Mouse (Mus musculus): ENCODE results near the gene Uba3. TPM values are rescaled to one million over a fixed set of nuclear protein-coding genes. Genes with fewer than 3 reads are reported as not detected.

The Uba3 gene
- polyA plus RNA-seq, 1 experiment from 2014 or later, result 112 TPM

DNA sequence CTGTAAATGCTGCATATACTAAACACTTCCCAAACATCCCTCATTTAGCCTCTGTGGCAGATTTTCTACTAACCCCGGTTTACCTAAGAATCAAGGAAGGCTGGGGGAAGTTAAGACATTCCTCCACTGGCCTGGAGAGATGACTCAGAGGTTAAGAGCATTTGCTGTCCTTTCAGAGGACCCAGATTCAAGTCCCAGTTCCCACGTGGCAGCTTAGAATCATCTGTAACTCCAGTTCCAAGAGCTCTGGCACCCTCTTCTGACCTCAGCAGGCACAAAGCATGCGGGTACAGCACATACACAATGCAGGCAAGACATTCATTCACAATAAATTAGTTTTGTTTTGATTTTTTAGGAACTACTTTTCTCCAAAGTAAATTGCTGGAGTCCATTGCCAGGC lies 3.8 kb upstream of the Uba3 start:
- Histone ChIP-seq H3K4me1 (ENCODE audit: control insufficient read depth, insufficient read depth, low read length) (no peaks in the 10 kb centered on the region), H3K27me3 (ENCODE audit: control insufficient read depth, insufficient read depth, low read length) (no peaks in the 10 kb centered on the region), H3K4me3 (ENCODE audit: low read depth, low read length) (no peak overlapping the region), H3K36me3 (replicated peaks; ENCODE audit: control insufficient read depth, insufficient read depth, low read depth, low read length) (no peaks in the 10 kb centered on the region), H3K9me3 (replicated peaks; ENCODE audit: control insufficient read depth, low read length) (no peaks in the 10 kb centered on the region), H3K9ac (replicated peaks; ENCODE audit: low read length) (no peak overlapping the region), H3K4me2 (ENCODE audit: low read depth, low read length) (no peak overlapping the region), H3K27ac (replicated peaks; ENCODE audit: low read depth, low read length) (no peak overlapping the region)
- 47% methylated on average over 3 of the region's 3 CpGs for WGBS
- ATAC-seq (replicated peaks; ENCODE audit: insufficient number of reproducible peaks, low FRiP score, low TSS enrichment, low read depth) (no peak), DNase-seq (ENCODE audit: low spot score) (no peak)

DNA sequence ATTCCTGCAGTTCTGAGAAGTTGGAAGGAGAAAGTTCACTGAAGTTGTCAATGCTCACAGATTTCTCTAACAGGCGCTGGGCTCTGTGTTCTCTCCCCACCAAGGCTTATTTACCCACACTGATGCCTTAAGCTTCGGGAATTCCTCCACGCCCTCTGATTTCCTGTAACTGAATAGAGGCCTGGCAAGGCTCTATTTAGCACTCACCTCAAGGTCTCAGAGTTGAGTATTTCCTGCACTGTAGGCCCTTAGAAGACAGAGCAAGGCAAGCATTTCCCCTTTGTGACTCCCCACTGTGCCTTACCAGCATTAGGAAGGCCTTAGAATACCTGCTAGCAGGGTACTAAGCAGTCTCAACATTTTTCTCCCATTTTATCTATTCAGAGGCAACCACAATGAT lies 3.0 kb upstream of the Uba3 start:
- H3K27ac ChIP-seq (replicated peaks; ENCODE audit: low read depth, low read length), result no peak overlapping the region
- 22% methylated on average over 3 of the region's 3 CpGs for WGBS

DNA sequence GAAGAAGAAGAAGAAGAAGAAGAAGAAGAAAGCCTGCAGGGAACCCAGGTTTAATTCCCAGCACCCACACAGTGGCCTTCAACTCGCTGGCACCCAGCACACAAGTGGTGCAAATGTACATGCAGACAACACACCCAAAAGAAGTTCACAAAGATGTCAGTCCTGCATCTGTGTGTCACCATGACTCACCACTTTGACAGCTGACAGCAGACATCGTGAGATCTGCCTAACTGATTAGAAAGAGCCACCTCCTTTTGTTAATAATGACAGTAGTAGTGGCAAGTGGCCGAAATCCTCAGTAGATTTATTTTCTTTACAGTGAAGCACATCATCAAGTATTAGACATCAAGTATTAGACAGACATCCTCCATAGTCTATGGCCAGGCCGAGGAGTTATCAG lies 1.6 kb upstream of the Uba3 start:
- 84% methylated on average over 4 of the region's 4 CpGs for WGBS
- Histone ChIP-seq H3K36me3 (replicated peaks; ENCODE audit: control insufficient read depth, insufficient read depth, low read depth, low read length) (no peaks in the 10 kb centered on the region), H3K4me2 (ENCODE audit: low read depth, low read length) (no peak overlapping the region), H3K9ac (replicated peaks; ENCODE audit: low read length) (no peak overlapping the region), H3K4me1 (ENCODE audit: control insufficient read depth, insufficient read depth, low read length) (no peaks in the 10 kb centered on the region), H3K4me3 (ENCODE audit: low read depth, low read length) (no peak overlapping the region), H3K27me3 (ENCODE audit: control insufficient read depth, insufficient read depth, low read length) (no peaks in the 10 kb centered on the region), H3K9me3 (replicated peaks; ENCODE audit: control insufficient read depth, low read length) (no peaks in the 10 kb centered on the region), H3K27ac (replicated peaks; ENCODE audit: low read depth, low read length) (no peak overlapping the region)
- no peak for ATAC-seq (replicated peaks; ENCODE audit: insufficient number of reproducible peaks, low FRiP score, low TSS enrichment, low read depth)
- no peak for DNase-seq (ENCODE audit: low spot score)

More for the DNA sequence above, 3.0 kb upstream of the Uba3 start:
- ATAC-seq (replicated peaks; ENCODE audit: insufficient number of reproducible peaks, low FRiP score, low TSS enrichment, low read depth), result no peak
- no peak for DNase-seq (ENCODE audit: low spot score)
- H3K27me3 ChIP-seq (ENCODE audit: control insufficient read depth, insufficient read depth, low read length), result no peaks in the 10 kb centered on the region
- H3K4me1 ChIP-seq (ENCODE audit: control insufficient read depth, insufficient read depth, low read length), result no peaks in the 10 kb centered on the region
- H3K4me2 ChIP-seq (ENCODE audit: low read depth, low read length), result no peak overlapping the region
- H3K36me3 ChIP-seq (replicated peaks; ENCODE audit: control insufficient read depth, insufficient read depth, low read depth, low read length), result no peaks in the 10 kb centered on the region
- no peak overlapping the region for H3K9ac ChIP-seq (replicated peaks; ENCODE audit: low read length)
- H3K4me3 ChIP-seq (ENCODE audit: low read depth, low read length), result no peak overlapping the region
- H3K9me3 ChIP-seq (replicated peaks; ENCODE audit: control insufficient read depth, low read length), result no peaks in the 10 kb centered on the region

DNA sequence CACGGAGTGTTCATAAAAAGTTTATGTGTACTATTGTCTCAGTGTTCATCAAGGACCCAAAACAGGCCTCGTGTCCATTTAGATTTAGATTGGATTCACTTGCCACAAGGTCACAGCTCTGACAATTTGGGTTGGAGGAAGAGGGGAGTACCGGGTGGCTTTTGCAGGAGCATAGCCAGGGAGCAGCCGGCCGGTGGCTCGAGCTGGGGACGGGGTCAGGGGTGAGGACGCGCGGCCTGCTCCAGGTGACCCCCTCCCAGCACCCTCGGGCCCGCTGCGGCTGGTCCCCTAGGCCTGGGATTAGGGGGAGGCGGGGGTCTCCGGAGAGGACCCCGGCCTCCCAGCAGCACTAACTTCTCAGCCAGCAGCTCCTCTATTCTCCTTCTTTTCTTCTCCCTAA lies 495 bp downstream of the Uba3 start:
- Histone ChIP-seq H3K36me3 (replicated peaks; ENCODE audit: control insufficient read depth, insufficient read depth, low read depth, low read length) (no peaks in the 10 kb centered on the region), H3K4me1 (ENCODE audit: control insufficient read depth, insufficient read depth, low read length) (no peaks in the 10 kb centered on the region), H3K27ac (replicated peaks; ENCODE audit: low read depth, low read length) (peak overlapping the region; percentile 78), H3K27me3 (ENCODE audit: control insufficient read depth, insufficient read depth, low read length) (no peaks in the 10 kb centered on the region), H3K9ac (replicated peaks; ENCODE audit: low read length) (peak overlapping the region; percentile 97), H3K4me2 (ENCODE audit: low read depth, low read length) (peak overlapping the region; percentile 47), H3K9me3 (replicated peaks; ENCODE audit: control insufficient read depth, low read length) (no peaks in the 10 kb centered on the region), H3K4me3 (ENCODE audit: low read depth, low read length) (peak overlapping the region; percentile 94)
- DNase-seq (ENCODE audit: low spot score) (peak; percentile 18), ATAC-seq (replicated peaks; ENCODE audit: insufficient number of reproducible peaks, low FRiP score, low TSS enrichment, low read depth) (peak; percentile 39)
- WGBS, result under 1% methylated on average over 15 of the region's 16 CpGs

DNA sequence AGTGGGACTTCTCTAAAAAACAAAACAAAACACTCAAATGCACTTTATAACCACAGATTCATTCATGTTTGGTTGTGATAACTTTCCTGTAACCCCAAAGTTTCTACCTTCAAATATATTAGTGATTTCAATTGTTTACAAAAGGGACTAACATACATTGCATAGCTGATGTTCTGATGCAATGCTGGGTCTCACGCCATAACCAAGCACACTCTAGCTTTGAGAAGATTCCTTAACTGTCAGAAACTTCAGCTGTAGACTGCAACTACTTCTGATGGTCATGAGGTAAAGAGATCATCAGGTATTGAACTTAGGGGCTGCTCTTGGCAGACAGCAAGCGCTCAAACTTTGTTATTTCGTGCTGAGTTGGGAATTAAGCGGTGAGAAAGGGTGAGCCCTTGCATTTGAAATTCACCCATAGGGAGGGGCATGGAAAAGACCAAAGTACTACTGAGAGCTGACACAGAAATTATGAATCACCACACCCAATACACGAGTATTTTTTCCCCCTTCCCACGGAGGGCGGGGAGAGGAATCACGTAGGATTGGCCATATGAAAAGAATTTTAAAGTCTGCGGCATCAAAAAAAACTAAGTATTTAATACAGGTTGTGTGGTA lies 1.1 kb downstream of the Uba3 start:
- no peaks in the 10 kb centered on the region for H3K27me3 ChIP-seq (ENCODE audit: control insufficient read depth, insufficient read depth, low read length)
- peak overlapping the region; percentile 94 for H3K4me3 ChIP-seq (ENCODE audit: low read depth, low read length)
- H3K9ac ChIP-seq (replicated peaks; ENCODE audit: low read length), result peak overlapping the region; percentile 97
- H3K9me3 ChIP-seq (replicated peaks; ENCODE audit: control insufficient read depth, low read length), result no peaks in the 10 kb centered on the region
- no peak for DNase-seq (ENCODE audit: low spot score)
- ATAC-seq (replicated peaks; ENCODE audit: insufficient number of reproducible peaks, low FRiP score, low TSS enrichment, low read depth), result no peak
- WGBS, result 18% methylated on average over 9 of the region's 9 CpGs
- H3K27ac ChIP-seq (replicated peaks; ENCODE audit: low read depth, low read length), result no peak overlapping the region
- H3K4me1 ChIP-seq (ENCODE audit: control insufficient read depth, insufficient read depth, low read length), result no peaks in the 10 kb centered on the region
- peak overlapping the region; percentile 47 for H3K4me2 ChIP-seq (ENCODE audit: low read depth, low read length)
- no peaks in the 10 kb centered on the region for H3K36me3 ChIP-seq (replicated peaks; ENCODE audit: control insufficient read depth, insufficient read depth, low read depth, low read length)

DNA sequence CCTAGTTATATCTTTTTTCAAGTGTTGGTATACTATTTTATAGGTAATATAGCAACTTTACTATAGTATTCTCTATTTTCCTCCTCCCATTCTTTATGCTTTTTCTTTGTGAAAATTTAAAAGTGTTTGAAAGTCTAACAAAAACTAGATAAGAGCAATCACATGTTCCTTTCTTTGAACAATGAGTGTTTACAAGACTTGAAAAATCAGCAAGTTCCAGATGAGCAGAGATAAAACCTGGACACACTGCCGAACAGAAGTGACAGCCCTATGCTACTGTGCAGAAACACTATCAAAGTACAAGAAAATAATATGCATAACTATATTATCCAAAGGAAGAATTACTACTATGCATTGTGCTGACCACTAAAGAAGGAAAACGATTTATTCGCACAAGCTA lies 3.0 kb downstream of the Uba3 start:
- no peaks in the 10 kb centered on the region for H3K27me3 ChIP-seq (ENCODE audit: control insufficient read depth, insufficient read depth, low read length)
- H3K27ac ChIP-seq (replicated peaks; ENCODE audit: low read depth, low read length), result no peak overlapping the region
- no peak overlapping the region for H3K9ac ChIP-seq (replicated peaks; ENCODE audit: low read length)
- DNase-seq (ENCODE audit: low spot score), result no peak
- no peak overlapping the region for H3K4me3 ChIP-seq (ENCODE audit: low read depth, low read length)
- H3K36me3 ChIP-seq (replicated peaks; ENCODE audit: control insufficient read depth, insufficient read depth, low read depth, low read length), result no peaks in the 10 kb centered on the region
- 95% methylated on average over 3 of the region's 3 CpGs for WGBS
- H3K9me3 ChIP-seq (replicated peaks; ENCODE audit: control insufficient read depth, low read length), result no peaks in the 10 kb centered on the region
- no peak for ATAC-seq (replicated peaks; ENCODE audit: insufficient number of reproducible peaks, low FRiP score, low TSS enrichment, low read depth)
- no peaks in the 10 kb centered on the region for H3K4me1 ChIP-seq (ENCODE audit: control insufficient read depth, insufficient read depth, low read length)
- no peak overlapping the region for H3K4me2 ChIP-seq (ENCODE audit: low read depth, low read length)

DNA sequence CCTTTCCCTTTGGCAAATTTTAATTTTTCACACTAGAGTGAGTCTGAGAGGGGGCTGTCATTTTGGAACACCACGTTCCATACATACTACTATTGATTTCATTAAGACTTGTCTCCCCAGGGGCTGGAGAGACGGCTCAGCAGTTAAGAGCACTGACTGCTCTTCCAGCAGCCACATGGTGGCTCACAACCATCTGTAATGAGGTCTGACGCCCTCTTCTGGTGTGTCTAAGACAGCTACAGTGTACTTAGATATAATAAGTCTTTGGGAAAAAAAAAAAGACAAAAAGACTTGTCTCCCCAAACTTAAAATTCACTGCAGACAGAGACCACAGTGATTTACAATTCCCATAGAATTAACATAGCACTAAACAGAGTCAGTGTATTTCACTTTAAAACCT lies 5.0 kb downstream of the Uba3 start:
- no peak overlapping the region for H3K27ac ChIP-seq (replicated peaks; ENCODE audit: low read depth, low read length)
- no peak overlapping the region for H3K4me3 ChIP-seq (ENCODE audit: low read depth, low read length)
- H3K9me3 ChIP-seq (replicated peaks; ENCODE audit: control insufficient read depth, low read length), result no peaks in the 10 kb centered on the region
- no peak overlapping the region for H3K4me2 ChIP-seq (ENCODE audit: low read depth, low read length)
- H3K27me3 ChIP-seq (ENCODE audit: control insufficient read depth, insufficient read depth, low read length), result no peaks in the 10 kb centered on the region
- ATAC-seq (replicated peaks; ENCODE audit: insufficient number of reproducible peaks, low FRiP score, low TSS enrichment, low read depth) (no peak), DNase-seq (ENCODE audit: low spot score) (no peak)
- H3K36me3 ChIP-seq (replicated peaks; ENCODE audit: control insufficient read depth, insufficient read depth, low read depth, low read length), result peaks cover 5% of the 10 kb centered on the region
- 61% methylated on average over 3 of the region's 3 CpGs for WGBS
- H3K4me1 ChIP-seq (ENCODE audit: control insufficient read depth, insufficient read depth, low read length), result no peaks in the 10 kb centered on the region
- H3K9ac ChIP-seq (replicated peaks; ENCODE audit: low read length), result no peak overlapping the region

DNA sequence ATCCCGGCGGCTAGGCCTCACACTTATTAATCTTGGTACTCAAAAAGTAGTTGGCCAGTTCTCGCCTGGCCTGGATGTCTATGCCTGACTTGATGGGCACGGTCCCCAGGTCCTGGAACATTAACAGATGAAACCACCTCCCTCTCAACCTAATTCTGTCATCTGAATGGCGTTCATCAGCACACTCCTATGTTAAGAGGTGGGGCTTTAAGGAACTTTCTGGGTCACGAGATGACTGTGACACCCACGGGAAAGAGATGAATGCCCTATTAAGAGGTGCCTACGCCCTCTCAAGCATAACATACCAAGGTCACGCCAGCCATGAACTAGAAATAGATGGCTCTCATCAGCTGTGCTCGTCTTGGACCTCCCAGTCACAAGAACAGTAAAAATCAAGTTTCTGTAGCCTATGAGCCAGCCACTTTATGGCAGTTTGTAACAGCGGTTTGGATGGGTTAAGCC lies 26.0 kb downstream of the Uba3 start:
- Histone ChIP-seq H3K27ac (replicated peaks; ENCODE audit: low read depth, low read length) (peak overlapping the region; percentile 84), H3K4me3 (ENCODE audit: low read depth, low read length) (peak overlapping the region; percentile 83), H3K4me1 (ENCODE audit: control insufficient read depth, insufficient read depth, low read length) (no peaks in the 10 kb centered on the region), H3K36me3 (replicated peaks; ENCODE audit: control insufficient read depth, insufficient read depth, low read depth, low read length) (no peaks in the 10 kb centered on the region; the same call in 1 of the 2 replicates), H3K27me3 (ENCODE audit: control insufficient read depth, insufficient read depth, low read length) (no peaks in the 10 kb centered on the region), H3K9ac (replicated peaks; ENCODE audit: low read length) (peak overlapping the region; percentile 96), H3K9me3 (replicated peaks; ENCODE audit: control insufficient read depth, low read length) (no peaks in the 10 kb centered on the region), H3K4me2 (ENCODE audit: low read depth, low read length) (peak overlapping the region; percentile 65)
- no peak for DNase-seq (ENCODE audit: low spot score)
- WGBS, result 9% methylated on average over 11 of the region's 11 CpGs
- peak; percentile 68 for ATAC-seq (replicated peaks; ENCODE audit: insufficient number of reproducible peaks, low FRiP score, low TSS enrichment, low read depth)

Measured in embryonic facial prominence, embryonic 11.5 days (tissue).